Mouse (Mus musculus) stomach, embryonic 14.5 days (tissue): ENCODE results near the gene Snx29. TPM values are rescaled to one million over a fixed set of nuclear protein-coding genes. Genes with fewer than 3 reads are reported as not detected.

Experiments
- ATAC-seq: fragments of 200-750 bp; cut with Nextera tagmentation; 2 replicates; pipeline ENCODE4 v1.8.0; 2017; ENCODE audit warnings: low read depth, moderate TSS enrichment; ENCODE audit not compliant: insufficient number of reproducible peaks, insufficient read depth, low FRiP score
- H3K27ac ChIP-seq: fragments of 300-500 bp; sonication (generic); 2 replicates; pipeline ENCODE4 v1.5.1; 2014; ENCODE audit warnings: mild to moderate bottlenecking, low read length, moderate library complexity, mixed read lengths
- H3K27me3 ChIP-seq: fragments of 300-500 bp; sonication (generic); 2 replicates; pipeline ENCODE4 v1.6.1; 2014; ENCODE audit warnings: low read length, control low read depth, mixed read lengths; ENCODE audit not compliant: control insufficient read depth, insufficient read depth
- H3K36me3 ChIP-seq: fragments of 300-500 bp; sonication (generic); 2 replicates; pipeline ENCODE4 v1.6.1; 2014; ENCODE audit warnings: mild to moderate bottlenecking, control low read depth, low read length, moderate library complexity, mixed read lengths; ENCODE audit not compliant: control insufficient read depth, insufficient read depth
- H3K4me1 ChIP-seq: fragments of 300-500 bp; sonication (generic); 2 replicates; pipeline ENCODE4 v1.6.1; 2014; ENCODE audit warnings: low read length, control low read depth, mixed read lengths; ENCODE audit not compliant: control insufficient read depth, insufficient read depth
- H3K4me2 ChIP-seq: fragments of 300-500 bp; sonication (generic); replicated peaks from 2 replicates; pipeline ENCODE4 v1.6.1; 2014; ENCODE audit warnings: low read depth, low read length, control low read depth
- H3K4me3 ChIP-seq: fragments of 300-500 bp; sonication (generic); 2 replicates; pipeline ENCODE4 v1.5.1; 2014; ENCODE audit warnings: low read depth, low read length, control low read depth
- H3K9ac ChIP-seq: fragments of 300-500 bp; sonication (generic); replicated peaks from 2 replicates; pipeline ENCODE4 v1.6.1; 2014; ENCODE audit warnings: low read depth, mild to moderate bottlenecking, control low read depth, low read length, moderate library complexity, mixed read lengths
- H3K9me3 ChIP-seq: fragments of 300-500 bp; sonication (generic); 2 replicates; pipeline ENCODE4 v1.6.1; 2016; ENCODE audit warnings: low read depth, low read length, control low read depth; ENCODE audit not compliant: control insufficient read depth
- WGBS: fragments of 180-500 bp; shearing (Covaris S2); extraction: QIAGEN DNeasy Blood & Tissue Kit; methylation state at CpG from one replicate; pipeline ENCODE4 v1.1.7; 2014; 5-methylcytosine and 5-hydroxymethylcytosine counted together
- polyA plus RNA-seq: library from polyadenylated mRNA; unstranded; fragments of >200 nt; fragmentation: Nextera tagmentation; extraction: Ambion mirVana; gene quantifications from 2 replicates; pipeline ENCODE4 v1.2.1, GENCODE M21; 2014

The Snx29 gene
- polyA plus RNA-seq, 1 experiment from 2014 or later, result 13.6 TPM

DNA sequence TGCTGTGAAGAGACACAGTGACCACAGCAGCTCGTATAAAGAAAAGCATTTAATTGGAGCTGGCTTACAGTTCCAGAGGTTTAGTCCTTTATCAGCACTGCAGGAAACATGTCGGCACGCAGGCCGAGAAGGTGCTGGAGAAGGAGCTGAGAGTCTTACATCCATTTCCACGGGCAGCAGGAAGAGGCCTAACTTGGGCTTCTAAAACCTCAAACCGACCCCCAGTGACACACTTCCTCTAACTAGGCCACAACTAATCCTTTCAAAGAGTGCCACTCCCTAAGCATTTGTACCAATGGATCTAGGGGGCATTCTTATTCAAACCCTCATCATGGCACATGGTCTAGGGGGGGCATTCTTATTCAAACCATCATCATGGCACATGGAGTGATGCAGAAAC, 406.4 kb downstream of the Snx29 start:
- WGBS, result 86% methylated on average over 6 of the region's 6 CpGs
- Histone ChIP-seq H3K27ac (no peak overlapping the region), H3K36me3 (no peaks in the 10 kb centered on the region), H3K9ac (no peak overlapping the region), H3K4me3 (no peak overlapping the region), H3K4me1 (no peaks in the 10 kb centered on the region), H3K4me2 (no peak overlapping the region), H3K27me3 (no peaks in the 10 kb centered on the region), H3K9me3 (no peaks in the 10 kb centered on the region)
- no peak for ATAC-seq

- H3K27me3 ChIP-seq, result no peaks in the 10 kb centered on the region
- H3K36me3 ChIP-seq, result no peaks in the 10 kb centered on the region
- no peaks in the 10 kb centered on the region for H3K9me3 ChIP-seq
- WGBS, result 78% methylated on average over 5 of the region's 5 CpGs
- H3K4me1 ChIP-seq, result no peaks in the 10 kb centered on the region
- no peak overlapping the region for H3K27ac ChIP-seq
- H3K4me2 ChIP-seq, result no peak overlapping the region
- H3K9ac ChIP-seq, result no peak overlapping the region
- no peak overlapping the region for H3K4me3 ChIP-seq
- no peak for ATAC-seq
Observed at GRCm38 (mm10) chr16:11729815-11730214, 407.1 kb downstream of the Snx29 start.

- no peaks in the 10 kb centered on the region for H3K27me3 ChIP-seq
- WGBS, result 76% methylated on average over 5 of the region's 5 CpGs
- no peaks in the 10 kb centered on the region for H3K4me1 ChIP-seq
- no peak for ATAC-seq
- no peaks in the 10 kb centered on the region for H3K36me3 ChIP-seq
- H3K9ac ChIP-seq, result no peak overlapping the region
- no peak overlapping the region for H3K4me3 ChIP-seq
- H3K27ac ChIP-seq, result no peak overlapping the region
- no peak overlapping the region for H3K4me2 ChIP-seq
- H3K9me3 ChIP-seq, result no peaks in the 10 kb centered on the region
Observed at GRCm38 (mm10) chr16:11731014-11731535, 408.4 kb downstream of the Snx29 start.

GRCm38 (mm10) chr16:11738341-11738740, 415.6 kb downstream of the Snx29 start:
- Histone ChIP-seq H3K9ac (no peak overlapping the region), H3K4me3 (no peak overlapping the region), H3K27ac (no peak overlapping the region), H3K36me3 (no peaks in the 10 kb centered on the region), H3K27me3 (no peaks in the 10 kb centered on the region), H3K4me1 (no peaks in the 10 kb centered on the region), H3K4me2 (no peak overlapping the region), H3K9me3 (no peaks in the 10 kb centered on the region)
- no peak for ATAC-seq
- WGBS, result 50% methylated on average over 7 of the region's 7 CpGs

GRCm38 (mm10) chr16:11741951-11742350, 419.2 kb downstream of the Snx29 start:
- Histone ChIP-seq H3K9ac (no peak overlapping the region), H3K27me3 (no peaks in the 10 kb centered on the region), H3K4me1 (no peaks in the 10 kb centered on the region), H3K4me3 (no peak overlapping the region), H3K9me3 (no peaks in the 10 kb centered on the region), H3K27ac (no peak overlapping the region), H3K36me3 (no peaks in the 10 kb centered on the region), H3K4me2 (no peak overlapping the region)
- no peak for ATAC-seq
- 75% methylated on average over 5 of the region's 5 CpGs for WGBS

GRCm38 (mm10) chr16:11742351-11742750, 419.6 kb downstream of the Snx29 start:
- Histone ChIP-seq H3K9me3 (no peaks in the 10 kb centered on the region), H3K27ac (no peak overlapping the region), H3K4me2 (no peak overlapping the region), H3K4me3 (no peak overlapping the region), H3K9ac (no peak overlapping the region), H3K36me3 (no peaks in the 10 kb centered on the region), H3K27me3 (no peaks in the 10 kb centered on the region), H3K4me1 (no peaks in the 10 kb centered on the region)
- ATAC-seq, result no peak
- 83% methylated on average over 7 of the region's 7 CpGs for WGBS

DNA sequence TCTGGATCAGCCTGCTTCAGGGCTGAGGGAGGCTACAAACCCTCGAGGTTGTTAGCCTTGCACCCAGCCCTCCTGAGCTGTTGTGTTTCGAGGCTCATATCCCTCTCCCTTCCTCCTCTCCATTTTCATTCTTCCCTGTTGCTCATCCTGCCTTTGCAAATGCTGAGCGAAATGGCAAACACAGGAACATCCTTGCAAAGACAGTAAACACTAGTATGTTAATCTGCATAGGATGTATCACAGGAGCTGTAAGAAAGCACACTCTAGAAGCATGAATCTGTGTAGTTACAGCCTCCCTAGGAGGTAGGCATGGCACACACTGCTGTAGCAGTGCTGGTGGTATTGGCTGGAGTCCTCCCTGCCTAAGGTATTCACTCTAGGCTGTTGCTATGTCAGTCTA, 420.3 kb downstream of the Snx29 start:
- no peak overlapping the region for H3K27ac ChIP-seq
- no peaks in the 10 kb centered on the region for H3K4me1 ChIP-seq
- no peak overlapping the region for H3K4me2 ChIP-seq
- no peaks in the 10 kb centered on the region for H3K27me3 ChIP-seq
- H3K9ac ChIP-seq, result no peak overlapping the region
- H3K9me3 ChIP-seq, result no peaks in the 10 kb centered on the region
- H3K36me3 ChIP-seq, result no peaks in the 10 kb centered on the region
- WGBS, result 64% methylated on average over 3 of the region's 3 CpGs
- no peak overlapping the region for H3K4me3 ChIP-seq
- no peak for ATAC-seq

- no peaks in the 10 kb centered on the region for H3K27me3 ChIP-seq
- no peak for ATAC-seq
- H3K4me3 ChIP-seq, result no peak overlapping the region
- H3K4me1 ChIP-seq, result no peaks in the 10 kb centered on the region
- no peak overlapping the region for H3K27ac ChIP-seq
- H3K9me3 ChIP-seq, result no peaks in the 10 kb centered on the region
- H3K36me3 ChIP-seq, result no peaks in the 10 kb centered on the region
- 84% methylated on average over 4 of the region's 4 CpGs for WGBS
- no peak overlapping the region for H3K4me2 ChIP-seq
- no peak overlapping the region for H3K9ac ChIP-seq
Observed at GRCm38 (mm10) chr16:11743724-11744123, 421.0 kb downstream of the Snx29 start.

- WGBS, result 88% methylated on average over 2 of the region's 2 CpGs
- no peak for ATAC-seq
- Histone ChIP-seq H3K27ac (no peak overlapping the region), H3K36me3 (no peaks in the 10 kb centered on the region), H3K9me3 (no peaks in the 10 kb centered on the region), H3K4me3 (no peak overlapping the region), H3K9ac (no peak overlapping the region), H3K4me2 (no peak overlapping the region), H3K27me3 (no peaks in the 10 kb centered on the region), H3K4me1 (no peaks in the 10 kb centered on the region)
Observed at GRCm38 (mm10) chr16:11746036-11746435, 423.3 kb downstream of the Snx29 start.
